ENCODE assay signal across 11 mouse cellular contexts in the genomic region with DNA sequence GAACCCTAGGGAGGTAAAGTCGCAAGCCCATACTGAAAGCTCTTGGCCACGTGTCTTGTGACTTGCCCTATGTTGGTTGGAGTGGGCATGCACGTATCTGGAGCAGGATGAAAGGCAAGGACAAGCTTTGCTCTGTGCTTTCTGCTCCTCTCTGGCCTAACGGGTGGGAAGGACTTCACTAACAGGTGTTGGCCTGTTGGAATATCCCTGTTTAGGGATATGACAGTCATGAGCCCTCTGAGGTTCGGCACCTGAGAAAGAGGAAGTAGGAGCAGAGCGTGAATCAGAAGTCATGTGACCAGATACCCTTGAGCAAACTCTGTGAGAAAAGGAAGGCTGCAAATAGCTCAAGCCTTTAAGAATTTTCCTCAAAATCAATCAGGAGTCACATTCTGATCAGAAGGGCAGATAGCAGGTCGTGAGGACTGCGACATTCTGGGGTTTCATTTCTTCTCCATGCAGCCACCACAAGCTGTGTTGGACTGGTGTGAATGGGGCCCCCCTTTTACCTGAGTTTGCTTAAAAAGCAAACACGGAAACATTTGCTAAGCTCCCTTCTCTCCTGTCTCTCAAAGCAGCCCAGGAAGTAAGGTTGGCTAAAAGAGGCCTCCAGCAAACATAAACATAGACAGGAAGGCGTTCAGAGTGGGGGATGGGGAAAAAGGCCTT.
DNase-seq lines count a peak whose midpoint lies in the region; ATAC-seq lines count a peak whose summit lies in the region.
"Had no signal": no experiment of that assay in that cellular context is flagged by ENCODE, and none has a peak within 500 bp of the region (broad histone marks: within the 10 kb centered on the region; RNA-seq: fewer than 3 reads in every experiment).

No protein-coding gene starts in this region.

- no peak overlapping the region for H3K4me3 ChIP-seq in heart, embryonic 10.5 days
- no peak overlapping the region for H3K4me3 ChIP-seq in stomach, embryonic 16.5 days (replicated peaks; ENCODE audit: low read length)
- H3K4me3 ChIP-seq: limb, embryonic 13.5 days had no signal

- DNase-seq in heart, embryonic 10.5 days (ENCODE audit: low spot score): no peak
- DNase-seq in heart, adult 18-20 months: no peak
- DNase-seq in c-Kit-positive CD71-negative TER-119-negative erythroid progenitor cells, embryonic 14.5 days (ENCODE audit: low read depth): peak; percentile 23
- DNase-seq in kidney, adult 18-20 months: no peak
- DNase-seq in heart, postnatal 14 days: no peak
- DNase-seq in urinary bladder, adult 2 months (ENCODE audit: low spot score): no peak
- DNase-seq: kidney, adult 9 months; right cerebral cortex, adult 18-20 months had no signal

- H3K27ac ChIP-seq in heart, embryonic 10.5 days: peak overlapping the region; percentile 47; the same call in 1 of the 2 replicates
- peak overlapping the region; percentile 63; the same call in 1 of the 2 replicates for H3K27ac ChIP-seq in stomach, embryonic 16.5 days (ENCODE audit: low read length)
- H3K27ac ChIP-seq: limb, embryonic 13.5 days had no signal

- H3K4me1 ChIP-seq in heart, embryonic 10.5 days: peaks cover 12% of the 10 kb centered on the region; the same call in 1 of the 2 replicates
- H3K4me1 ChIP-seq in stomach, embryonic 16.5 days (ENCODE audit: control insufficient read depth, insufficient read depth, low read length): peaks cover 6% of the 10 kb centered on the region; the same call in 1 of the 2 replicates
- H3K4me1 ChIP-seq: limb, embryonic 13.5 days had no signal

- no peak overlapping the region for H3K9ac ChIP-seq in stomach, embryonic 16.5 days (ENCODE audit: low read length)
- H3K9ac ChIP-seq: limb, embryonic 13.5 days had no signal

- intact Hi-C loops in heart, postnatal 14 days (cut with DNase I): no loop called here

- ATAC-seq in megakaryocyte, adult 5-6 weeks (ENCODE audit: poor library complexity, severe bottlenecking): peak; percentile 89
- ATAC-seq in stomach, embryonic 16.5 days (ENCODE audit: insufficient read depth, low FRiP score): peak; percentile 64; the same call in 1 of the 2 replicates

- no peaks in the 10 kb centered on the region for H3K27me3 ChIP-seq in heart, embryonic 10.5 days (ENCODE audit: insufficient read depth, poor library complexity, severe bottlenecking)
- H3K27me3 ChIP-seq in stomach, embryonic 16.5 days (ENCODE audit: control insufficient read depth, insufficient read depth, low read length): no peaks in the 10 kb centered on the region
- H3K27me3 ChIP-seq: limb, embryonic 13.5 days had no signal

- H3K9me3 ChIP-seq in heart, embryonic 10.5 days: no peaks in the 10 kb centered on the region
- no peaks in the 10 kb centered on the region for H3K9me3 ChIP-seq in stomach, embryonic 16.5 days (replicated peaks; ENCODE audit: control insufficient read depth, low read length)
- H3K9me3 ChIP-seq: limb, embryonic 13.5 days had no signal

- peak overlapping the region; percentile 21; the same call in 1 of the 2 replicates for H3K4me2 ChIP-seq in stomach, embryonic 16.5 days (ENCODE audit: low read depth, low read length)
- H3K4me2 ChIP-seq: limb, embryonic 13.5 days had no signal

- 56% methylated on average over 10 of the region's 10 CpGs for WGBS in heart, embryonic 10.5 days
- 48% methylated on average over 10 of the region's 10 CpGs for WGBS in stomach, embryonic 16.5 days

- no peaks in the 10 kb centered on the region for H3K36me3 ChIP-seq in heart, embryonic 10.5 days
- H3K36me3 ChIP-seq in stomach, embryonic 16.5 days (ENCODE audit: control insufficient read depth, insufficient read depth, low read length): no peaks in the 10 kb centered on the region
- H3K36me3 ChIP-seq: limb, embryonic 13.5 days had no signal
